Mouse (Mus musculus) CD8-positive naive resting alpha-beta T cell, adult 2 months (primary cell): ENCODE measurements at regions not wholly inside any gene's neighbourhood (a gene's known extent, or its start where the extent isn't known, plus 50 kb on each side); places are given as distances from the start of the nearest gene placed in this dataset.
A peak's percentile ranks its signal among the peaks of the same experiment; 100 is the strongest.

Source experiments
- DNase-seq, 2 experiments: peaks; one replicate each; pipeline ENCODE4 v3.0.0; 2022; ENCODE audit warnings: low read depth in 2 of 2, low spot score in 2 of 2

DNA sequence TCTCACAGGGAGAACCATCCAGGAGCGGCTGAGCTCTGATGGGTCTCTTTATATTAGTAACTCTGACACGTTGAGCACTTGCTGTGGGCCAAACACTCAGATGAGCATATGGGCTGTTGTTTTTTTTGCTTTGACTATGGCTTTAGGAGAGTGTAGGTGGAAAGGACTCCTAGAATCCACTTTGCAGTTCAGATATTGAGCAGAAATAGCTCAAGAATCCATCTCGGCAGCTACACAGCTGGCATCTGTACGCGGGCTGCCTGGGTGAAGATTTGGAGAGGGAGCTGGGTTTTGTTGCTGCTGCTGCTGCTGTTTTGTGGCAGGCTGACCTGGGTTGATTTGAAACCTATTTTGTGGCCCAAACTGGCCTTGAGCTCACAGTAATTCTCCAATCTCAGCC, 281.0 kb downstream of the Rps24 start:
- DNase-seq = no peak

DNA sequence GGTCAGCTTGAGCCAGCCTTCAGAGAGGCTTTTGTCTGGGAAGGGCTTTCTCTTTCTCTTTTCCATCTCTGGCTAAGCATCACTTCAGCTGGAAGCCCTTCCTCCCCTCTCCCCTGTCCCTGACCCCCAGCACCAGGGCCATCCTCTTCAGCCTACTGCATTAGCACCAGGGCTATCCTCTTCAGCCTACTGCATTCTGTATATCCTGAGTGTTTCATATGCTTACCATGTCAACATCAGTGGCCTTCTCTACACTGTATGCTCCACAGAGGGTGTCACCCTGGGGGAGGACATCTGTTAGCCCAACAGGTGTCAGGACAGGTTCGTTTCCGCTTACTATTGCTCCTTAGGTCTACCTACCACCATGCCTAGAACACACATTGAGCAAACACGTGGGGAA, 282.5 kb downstream of the Rps24 start:
- DNase-seq = no peak

DNA sequence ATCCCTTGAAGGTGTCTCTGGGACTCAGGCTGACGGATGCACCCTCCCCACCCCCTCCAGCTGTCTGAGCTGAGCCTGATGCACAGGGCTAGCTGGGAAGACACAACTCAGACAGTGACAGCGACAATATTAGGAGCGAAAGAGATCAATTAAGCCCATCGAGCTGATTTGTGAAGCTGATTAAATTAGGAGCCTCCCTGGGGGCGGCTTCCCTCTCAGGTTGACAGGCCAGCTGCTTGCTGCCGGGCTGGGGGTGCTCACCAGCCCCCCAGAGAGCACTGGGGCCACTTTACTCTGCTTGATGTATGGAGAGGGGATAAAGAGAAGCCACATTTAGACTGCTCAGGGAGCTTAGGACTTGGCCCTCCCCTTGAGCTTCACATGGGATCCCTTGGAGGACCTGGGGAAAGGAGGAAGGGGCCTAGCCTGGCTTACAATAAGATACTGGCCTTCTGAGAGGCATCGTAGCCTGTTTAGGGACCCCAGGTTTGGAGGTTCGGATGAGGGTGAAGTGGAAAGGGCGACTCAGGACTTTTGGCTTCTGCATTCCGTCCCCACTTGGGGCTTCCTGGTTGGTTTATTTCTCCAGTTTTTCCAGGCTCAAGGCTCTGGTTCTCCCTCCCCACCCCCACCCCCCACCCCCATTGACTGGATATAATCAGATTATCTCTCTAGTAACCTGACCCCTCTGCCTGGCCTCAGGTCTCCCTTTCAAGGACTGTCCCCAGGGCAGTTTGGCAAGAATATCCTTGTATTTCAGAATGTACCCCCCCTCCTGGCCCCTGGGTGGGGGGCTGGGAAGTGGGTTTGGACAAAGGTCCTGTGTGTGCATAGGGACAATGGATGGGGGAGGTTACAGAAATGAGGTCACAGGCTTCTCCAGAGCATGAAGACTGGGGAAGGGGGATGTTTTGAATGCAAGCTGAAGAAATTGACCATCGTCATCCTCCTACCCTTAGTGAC, 283.4 kb downstream of the Rps24 start:
- no peak for DNase-seq

DNA sequence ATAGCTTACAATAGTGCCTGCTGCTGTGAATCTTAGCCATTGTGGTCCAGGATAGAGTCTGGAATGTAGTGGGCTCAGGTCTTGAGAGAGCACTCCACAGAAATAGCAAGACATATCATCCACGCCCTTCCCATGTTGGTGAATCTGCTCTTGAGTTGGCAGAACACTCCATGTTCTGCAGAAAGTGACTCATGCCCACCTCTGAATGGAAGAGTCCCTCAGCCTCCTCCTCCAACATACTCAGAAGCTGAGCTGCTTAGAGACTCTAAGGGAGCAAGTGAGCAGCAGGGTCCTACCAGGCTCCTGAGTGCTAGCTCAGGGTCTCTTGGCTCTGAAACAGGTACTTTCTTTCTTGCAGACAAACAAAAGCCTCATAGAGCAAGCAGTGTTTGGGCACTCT, 284.7 kb downstream of the Rps24 start:
- no peak for DNase-seq

DNA sequence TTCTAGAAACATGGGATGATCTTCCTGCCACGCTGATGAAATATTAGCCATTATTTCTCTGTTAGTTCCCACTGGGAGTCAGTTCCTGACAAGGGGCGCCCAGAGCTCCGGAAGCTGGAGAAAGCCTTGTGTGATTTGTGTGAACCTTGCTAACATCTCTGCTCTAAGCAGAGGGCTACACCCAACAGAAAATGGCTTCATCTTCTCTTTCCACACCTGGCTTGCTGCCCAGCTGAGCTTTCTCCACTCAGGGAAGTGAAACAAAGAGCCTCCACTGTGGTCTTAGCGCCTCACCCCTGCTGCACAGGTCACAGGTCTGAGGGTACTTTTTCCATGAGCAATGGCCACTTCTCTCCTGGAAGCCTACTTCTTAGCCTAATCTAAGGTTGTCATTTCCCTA, 285.2 kb downstream of the Rps24 start:
- DNase-seq = no peak

DNA sequence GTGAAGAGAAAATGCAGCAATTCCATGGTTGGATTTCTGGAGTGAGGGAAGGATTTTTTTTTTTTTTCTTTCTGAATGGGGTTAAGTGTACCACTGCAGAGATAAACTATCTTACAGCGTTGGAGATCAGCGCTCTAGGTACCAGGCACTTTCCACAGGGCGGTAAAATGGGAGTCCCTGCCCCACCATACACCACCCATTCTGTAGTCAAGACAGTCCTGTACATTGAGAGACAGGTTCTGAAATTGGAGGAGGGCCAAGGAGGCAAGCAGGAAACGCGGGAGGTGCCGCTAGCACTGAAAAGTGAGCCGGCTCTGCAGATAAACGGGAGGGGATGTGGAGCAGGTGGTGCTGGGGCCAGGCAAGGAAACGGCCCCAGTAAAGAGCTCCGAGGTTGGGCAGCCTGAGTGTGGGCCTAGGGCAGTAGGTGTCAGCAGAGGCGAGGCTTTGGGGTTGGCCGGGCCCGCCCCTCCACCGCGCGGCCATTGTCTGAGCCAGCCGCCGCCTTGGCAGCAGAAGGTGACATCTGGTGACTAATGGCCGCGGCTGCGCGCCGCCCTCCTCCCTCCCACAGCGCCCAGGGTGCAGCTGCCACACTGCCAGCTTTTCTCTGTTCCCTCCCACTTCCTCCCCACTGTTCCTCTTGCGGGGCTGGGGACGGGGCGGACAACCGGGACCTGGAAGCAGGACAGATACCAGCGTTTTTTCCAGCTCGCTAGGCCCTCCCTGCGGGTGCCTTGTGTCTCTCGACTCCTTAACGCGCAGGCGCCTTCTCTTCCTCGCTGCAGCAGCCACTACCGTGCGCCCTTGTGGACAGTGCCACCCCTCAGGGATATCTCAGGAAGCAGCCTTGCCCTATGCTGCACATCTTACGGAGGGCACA, 292.1 kb downstream of the Rps24 start:
- DNase-seq = peak; percentile 19 to 32

DNA sequence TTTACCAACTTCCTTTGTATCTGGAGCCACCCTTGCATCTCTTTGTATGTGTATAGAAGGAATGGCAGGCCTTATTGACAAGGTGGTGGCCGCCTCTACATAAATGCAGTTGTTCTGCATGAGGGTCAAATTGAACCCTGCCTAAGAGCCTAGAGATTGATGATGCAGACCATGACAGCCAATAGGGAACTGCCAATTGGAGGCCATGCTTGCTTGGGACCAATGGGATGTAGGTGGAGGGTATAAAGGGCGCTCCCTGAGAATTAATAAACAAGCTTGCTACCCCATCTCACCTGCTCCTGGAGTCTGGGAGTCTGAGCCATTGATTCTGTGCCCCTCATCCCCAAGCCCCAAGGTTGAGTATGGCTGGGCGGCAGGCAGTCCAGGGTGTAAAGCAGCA, 294.7 kb downstream of the Rps24 start:
- no peak for DNase-seq

DNA sequence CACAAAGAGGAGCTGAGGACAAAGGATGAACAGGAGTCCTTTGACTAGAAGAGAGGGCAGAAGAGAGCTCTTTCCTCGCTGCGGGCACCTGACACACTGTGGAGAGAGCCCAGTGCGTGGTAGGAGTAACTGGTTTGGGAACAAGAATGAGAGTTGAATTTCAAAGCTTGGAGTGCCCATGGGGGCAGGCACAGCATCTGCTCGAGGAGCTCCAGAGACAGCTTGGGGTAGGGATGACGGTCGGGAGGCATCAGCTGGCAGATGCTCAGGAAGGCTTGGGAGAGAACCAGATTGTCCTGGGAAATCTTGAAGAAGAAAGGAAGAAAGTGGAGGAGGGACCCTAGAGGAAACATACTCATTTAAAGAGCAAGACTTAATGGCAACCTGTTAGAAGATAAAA, 297.0 kb downstream of the Rps24 start:
- no peak for DNase-seq

DNA sequence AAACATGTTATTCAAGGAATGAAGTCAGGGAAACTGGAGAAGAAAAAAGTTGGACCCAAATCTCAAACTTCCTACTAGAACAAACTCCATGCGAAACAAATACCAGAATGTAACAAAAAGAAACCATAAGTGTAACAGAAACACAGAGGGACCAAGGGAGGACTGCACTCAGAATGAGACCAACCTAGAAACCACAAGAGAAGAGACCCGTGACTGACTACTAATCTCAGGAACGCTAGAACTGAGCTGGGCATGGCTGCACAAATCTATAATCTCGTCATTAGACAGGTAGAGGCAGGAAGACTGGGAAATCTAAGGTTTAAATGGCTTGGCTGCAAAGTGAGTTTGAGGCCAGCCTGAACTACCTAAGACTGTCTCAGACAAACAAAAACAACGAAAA, 298.5 kb downstream of the Rps24 start:
- DNase-seq = no peak

DNA sequence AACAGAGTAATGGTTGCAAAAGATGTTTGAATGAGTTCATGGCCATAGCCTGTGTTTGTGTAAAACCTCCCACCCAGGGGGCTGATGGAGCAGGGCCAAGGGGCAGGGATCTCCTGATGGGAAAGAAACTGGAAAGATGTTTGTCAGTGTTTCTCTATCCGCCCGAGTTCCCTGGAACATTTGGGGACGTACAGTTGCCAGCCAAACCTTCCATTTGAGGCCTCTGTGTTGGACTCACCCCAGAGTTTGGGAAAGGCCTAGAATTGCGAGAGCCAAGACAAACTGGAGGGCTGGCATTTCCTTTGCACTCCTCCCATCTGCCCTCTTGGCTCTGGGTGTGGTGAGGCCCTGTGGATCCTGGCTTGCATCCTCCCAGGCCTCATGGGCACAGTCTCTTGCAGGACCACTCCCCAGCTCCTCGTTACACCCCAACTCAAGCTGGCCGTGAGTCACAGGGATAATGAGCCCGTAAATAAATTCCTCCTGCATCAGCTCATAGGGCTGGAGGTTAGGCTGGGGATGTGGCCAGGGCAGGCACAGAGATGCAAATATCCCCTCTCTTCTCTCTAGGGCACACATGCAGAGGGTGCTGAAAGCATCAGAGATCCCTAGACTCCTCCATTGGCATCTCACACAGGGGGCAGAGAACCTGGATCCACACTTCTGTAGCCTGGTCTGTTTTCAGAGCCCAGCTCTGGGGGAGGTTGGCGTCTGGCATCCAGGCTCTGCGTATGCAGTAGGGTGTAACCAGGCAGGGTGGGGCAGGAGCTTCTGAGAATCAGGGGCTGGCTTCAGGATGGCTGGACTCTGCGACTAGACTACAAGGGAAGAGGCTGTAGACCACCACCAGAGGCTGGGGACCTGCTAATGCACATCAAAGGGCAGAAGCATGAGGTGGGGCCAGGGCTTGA, 306.7 kb downstream of the Rps24 start:
- DNase-seq = no peak

DNA sequence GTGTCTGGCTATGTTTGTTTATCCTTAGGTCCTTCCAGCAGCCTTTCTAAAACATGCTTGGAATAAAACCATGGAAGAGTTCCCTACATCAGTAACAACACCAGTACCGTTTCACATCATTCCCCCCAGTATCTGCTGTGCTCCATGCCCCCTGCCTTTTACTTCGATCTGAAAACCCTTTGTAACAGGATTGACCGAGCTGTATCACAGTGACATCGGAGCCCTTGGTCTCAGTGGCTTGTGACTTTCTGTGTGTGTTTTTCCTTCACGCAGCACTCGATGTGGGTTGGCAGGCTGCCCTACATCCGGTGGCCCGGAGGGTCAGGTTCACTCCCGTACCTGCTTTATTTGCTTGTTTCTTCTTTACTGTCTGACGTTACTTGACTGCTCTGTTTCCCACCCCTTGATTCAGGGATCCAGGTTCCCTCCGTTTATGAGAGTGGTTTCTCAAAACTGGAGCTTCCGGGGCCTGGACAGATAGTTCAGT, 307.5 kb downstream of the Rps24 start:
- DNase-seq = no peak

DNA sequence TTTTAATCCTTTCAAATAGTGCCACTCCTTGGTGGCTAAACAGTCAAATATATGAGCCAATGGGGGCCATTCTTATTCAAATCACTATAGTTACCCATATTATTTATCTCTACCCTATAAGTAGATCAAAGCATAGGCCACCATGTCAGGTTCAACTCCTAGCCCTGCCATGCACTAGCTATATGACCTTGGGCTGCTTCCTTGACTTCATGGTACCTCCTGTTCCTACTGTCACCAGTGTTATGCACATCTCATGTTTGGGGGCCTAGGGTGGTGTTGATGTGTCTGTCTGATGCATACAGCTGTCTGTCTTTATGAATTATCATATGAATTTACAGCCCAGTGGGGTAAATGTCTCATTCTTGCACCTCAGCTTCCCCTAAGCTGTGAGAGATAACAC, 310.6 kb downstream of the Rps24 start:
- no peak for DNase-seq

DNA sequence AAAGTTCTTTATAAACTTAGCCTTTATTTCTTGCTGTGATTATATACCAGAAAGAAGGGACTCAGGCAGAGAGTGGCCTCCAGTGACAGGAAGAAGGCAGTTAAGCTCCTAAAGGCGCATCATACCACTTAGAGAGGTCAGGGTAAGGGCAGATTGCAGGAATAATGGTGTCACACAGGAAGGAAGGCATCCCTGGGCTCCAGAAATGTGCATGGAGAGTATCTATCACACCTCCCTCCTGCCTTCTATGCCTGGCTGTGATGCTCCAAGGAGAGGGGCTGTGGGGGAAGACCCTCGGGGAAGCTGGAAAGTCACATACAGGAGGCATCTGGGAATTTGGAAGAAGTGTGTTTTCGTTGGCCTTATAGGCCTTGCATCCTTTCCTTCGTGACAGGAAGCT, 311.1 kb downstream of the Rps24 start:
- no peak for DNase-seq

DNA sequence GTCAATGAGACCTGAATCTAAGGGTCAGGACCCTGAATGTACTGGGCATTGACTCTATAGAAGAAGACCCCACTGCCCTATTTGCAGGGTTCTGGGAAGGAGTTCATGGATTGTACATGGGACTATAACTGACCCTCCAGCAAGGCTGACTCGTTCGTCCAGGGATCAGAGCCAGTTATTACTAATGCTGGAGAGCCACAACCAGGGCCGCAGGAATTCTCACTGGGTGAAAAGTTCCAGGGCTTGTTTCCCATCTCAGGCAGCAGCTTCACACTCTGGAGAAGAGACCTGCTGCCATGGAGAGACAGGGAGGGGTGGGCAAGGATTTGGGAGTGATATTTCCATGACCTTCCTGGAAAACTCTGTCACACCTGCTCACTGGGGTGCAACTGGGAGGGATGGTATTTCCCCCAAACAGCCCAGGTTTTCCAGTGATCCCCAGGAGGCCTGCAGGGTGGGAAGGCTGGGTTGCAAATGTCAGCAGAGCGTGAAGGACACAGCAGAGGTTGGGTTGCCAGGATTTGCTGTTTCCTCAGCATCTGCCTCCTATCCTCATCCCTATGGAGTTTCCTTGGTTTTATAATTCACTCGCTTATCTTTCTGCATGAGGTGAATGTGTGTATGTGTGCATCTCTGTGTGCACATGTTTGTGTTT, 316.2 kb downstream of the Rps24 start:
- DNase-seq = no peak

DNA sequence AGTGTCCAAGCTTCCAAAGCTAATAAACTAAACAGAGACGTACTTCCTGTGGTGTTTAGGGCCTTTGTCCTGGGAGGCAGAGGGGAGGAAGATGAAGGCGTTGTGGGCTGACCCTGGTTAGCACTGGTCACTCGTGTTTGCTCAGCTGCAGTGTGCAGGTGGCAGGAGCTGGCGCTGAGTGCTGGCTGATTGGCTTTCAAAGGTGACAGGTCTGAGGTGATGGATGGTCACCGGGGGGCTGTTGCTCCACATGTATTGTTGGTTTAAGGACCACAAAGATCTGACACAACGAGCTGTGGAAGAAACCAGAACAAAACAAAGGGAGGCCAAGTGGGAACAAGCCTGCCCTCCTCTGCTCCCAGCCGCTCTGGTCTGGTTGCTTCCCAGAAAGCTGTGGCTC, 320.1 kb downstream of the Rps24 start:
- DNase-seq = no peak

DNA sequence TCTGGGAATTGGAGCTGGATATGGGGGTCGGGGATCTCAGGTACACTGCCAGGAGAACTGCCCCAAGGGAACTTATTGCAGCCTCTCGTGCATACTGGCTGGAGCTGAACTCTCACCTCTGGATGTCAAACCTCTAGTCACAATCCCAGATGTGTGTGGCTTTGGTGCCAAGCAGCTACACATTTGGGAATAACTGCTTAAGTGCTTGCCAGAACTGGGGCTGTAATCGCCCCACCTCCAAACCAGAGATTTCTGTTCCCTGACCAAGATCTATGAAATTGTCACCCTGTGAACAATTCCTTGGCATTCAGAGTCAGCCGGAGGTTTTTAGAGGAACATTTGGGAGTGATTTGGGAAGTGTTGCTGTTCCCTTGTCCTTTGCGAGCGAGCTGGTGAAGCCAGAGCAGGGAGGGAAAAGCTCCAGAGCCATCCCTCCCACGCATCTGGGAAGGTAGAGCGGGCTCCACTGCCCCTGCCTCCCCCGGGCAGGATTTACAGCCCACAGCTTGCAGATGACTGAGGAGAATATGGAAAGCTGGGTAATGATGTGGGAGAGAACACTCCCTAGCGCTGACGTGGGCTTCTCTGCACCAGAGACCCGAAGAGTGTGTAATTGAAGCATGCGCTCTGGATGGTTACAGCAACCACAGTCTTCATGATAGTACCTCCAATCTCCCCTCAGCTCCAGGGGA, 336.1 kb downstream of the Rps24 start:
- DNase-seq = no peak

DNA sequence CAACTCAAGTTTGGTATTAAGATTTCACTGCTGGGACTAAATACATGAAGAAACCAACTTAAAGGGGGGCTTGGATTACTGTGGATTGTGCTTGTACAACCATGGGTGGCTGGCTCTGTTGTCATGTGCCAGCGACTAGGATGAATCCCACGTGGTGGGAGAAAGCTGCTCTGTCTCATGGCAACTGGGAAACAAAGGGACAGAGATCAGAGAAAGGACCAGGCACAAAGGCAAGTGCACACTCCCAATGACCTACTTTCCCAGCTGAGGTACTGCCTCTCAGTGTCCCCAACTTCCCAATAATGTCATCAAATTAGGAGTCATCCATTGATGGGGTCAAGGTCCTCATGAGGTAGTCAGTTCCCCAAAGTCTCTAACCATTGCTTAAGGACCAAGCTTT, 337.4 kb downstream of the Rps24 start:
- DNase-seq = no peak

DNA sequence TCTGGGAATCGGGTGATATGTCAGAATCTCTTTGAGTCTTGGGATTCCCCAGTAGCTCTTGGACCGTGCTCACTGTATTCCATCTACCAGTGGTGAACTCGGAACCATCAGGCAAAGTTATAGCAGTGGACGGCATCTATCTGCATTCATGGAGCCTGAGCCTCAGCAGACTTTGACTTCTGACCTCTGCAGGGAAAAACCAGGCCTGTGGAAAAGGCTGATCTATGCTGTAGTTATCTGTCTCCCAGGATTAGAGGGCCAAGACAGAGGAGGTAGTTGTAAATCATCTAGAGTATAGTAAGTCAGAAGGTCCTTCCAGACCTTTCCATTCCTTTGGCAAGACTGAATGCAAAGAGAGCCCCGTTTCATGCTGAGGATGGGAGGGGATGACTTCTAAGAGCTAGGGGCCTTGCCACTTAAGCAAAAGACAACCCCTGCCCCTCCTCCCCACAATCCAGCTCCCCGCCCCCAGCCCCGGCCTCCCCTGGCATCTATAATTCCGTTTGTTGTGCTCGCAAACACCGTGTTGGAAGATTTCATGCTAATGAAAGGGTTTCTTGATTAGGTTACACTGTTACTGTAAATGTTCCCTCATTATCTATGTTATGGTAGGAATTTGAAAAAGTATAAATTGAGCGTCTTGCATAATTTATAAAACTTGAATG, 338.9 kb downstream of the Rps24 start:
- no peak for DNase-seq
